Mouse (Mus musculus) erythroblast, embryonic 14.5 days (primary cell): ENCODE measurements around the gene Tgfbr3l.

Source experiments
- GATA1 ChIP-seq: IDR thresholded peaks from 2 replicates; pipeline ENCODE4 v1.6.1; 2012; ENCODE audit warnings: low read length, inconsistent platforms, mixed read lengths
- TAL1 ChIP-seq: IDR thresholded peaks from 3 replicates; pipeline ENCODE4 v1.6.1; 2012; ENCODE audit warnings: low read length, inconsistent platforms, mixed read lengths

DNA sequence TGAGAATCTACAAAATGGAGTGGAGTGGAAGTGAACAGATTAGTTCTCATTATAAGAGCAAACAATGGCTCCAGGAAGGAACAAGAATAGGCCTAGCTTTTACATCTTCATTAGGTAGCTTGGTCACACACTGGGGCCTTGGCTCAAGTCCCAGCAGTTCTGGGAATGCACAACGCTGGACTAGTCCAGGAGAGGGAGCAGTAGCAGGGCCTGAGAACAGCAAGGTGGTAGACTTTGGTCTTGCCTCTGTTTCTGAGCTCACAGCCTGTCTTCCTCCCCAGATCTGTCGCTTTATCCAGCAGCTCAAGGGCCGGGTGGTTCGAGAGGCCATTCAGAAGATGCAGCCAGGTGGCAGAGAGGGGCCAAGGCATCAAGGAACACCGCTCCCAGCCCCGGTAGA, 6.0 kb downstream of the Tgfbr3l start:
- TF ChIP-seq TAL1 (no peak), GATA1 (no peak)
